Mouse (Mus musculus): ENCODE measurements around the gene Gk5. TPM values are rescaled to one million over a fixed set of nuclear protein-coding genes. Genes with fewer than 3 reads are reported as not detected.

Gene Gk5
- 22.2 TPM for polyA plus RNA-seq (2014; fragmentation: Illumina TruSeq; extraction: RNeasy Lipid Tissue Mini Kit (QIAGEN cat#74804))

DNA sequence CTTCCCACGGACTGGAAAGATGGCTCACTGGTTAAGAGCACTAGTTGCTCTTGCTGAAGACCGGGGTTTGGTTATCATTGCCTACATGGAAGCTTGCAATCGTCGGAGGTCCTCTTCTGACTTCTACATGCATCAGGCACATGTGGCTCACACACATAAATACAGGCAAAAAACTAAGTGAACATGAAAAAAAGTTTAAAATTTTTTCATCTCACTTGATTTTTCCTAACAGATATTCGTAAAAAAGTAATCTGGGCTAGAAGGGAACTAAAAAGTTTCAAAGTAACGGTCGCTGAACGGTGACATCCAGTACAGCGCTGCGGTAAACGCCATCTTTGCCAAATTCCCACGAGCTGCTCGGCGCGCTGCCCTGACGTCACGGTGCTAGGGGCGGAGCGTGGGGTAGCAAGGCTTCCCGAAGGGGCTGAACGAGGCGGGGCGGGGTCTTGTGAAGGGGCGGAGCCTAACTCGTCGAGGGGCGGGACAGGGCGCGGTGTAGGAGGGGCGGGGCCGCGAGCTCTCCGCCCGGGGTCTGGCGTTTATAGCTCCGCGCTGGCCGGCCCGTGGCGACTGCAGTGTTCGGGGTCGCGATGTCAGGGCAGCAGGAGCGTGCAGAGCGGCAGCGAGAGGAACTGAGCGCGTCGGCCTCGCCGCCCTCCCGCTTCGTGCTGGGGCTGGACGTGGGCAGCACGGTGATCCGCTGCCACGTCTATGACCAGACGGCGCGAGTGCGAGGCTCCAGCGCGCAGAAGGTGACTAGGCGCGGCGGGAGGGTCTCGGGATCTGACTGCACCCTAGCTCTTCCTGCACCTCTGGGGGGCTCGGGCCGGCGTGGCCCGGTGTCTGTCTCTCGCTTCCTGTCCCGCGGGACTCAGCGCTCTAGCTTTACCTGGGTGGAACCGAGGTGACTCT, at the start of gene Gk5:
Gk5 (plus strand) TSS at position 502 of the 912 bp plus-strand sequence.

DNA sequence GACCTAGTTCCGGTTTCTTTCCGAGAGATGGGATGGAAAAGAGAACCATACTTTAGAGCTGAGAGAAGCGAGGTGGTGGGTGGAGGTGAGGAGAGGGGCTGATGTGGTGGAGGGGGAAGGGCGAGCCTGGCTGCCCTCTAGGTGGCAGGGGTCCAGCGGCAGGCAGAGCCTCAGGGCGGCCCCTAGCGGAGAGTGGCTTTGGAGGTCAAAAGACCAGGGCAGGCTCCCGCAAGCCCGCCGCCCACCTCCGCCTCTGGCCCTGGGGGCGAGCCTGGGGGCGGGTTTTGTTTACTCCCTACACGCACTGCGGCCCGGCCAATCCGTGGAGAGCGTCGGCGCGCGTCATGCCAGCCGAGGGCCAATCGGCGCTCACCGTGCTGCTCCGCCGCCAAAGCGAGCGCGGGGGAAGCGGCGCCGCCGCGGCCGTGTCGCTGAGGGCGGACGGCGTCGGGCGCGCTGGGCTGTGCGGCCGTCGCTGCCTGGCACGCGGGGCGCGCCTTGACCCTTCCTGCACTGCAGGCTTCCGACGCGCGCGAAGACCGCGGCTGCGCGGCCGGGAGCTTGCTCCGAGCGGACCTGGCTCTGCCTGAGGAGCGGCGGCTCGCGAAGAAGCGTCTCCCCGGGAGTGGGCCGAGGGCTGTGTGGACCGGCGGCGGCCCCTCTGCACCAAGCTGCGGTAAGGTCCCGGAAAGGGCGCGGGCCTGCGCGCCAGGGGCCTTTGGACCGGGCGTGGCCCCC, 76.9 kb downstream of the Gk5 start, which contains the start of gene Tfdp2:
Tfdp2 (plus strand) TSS at position 391 of the 738 bp plus-strand sequence.

Other genes starting within 250 kb of the Gk5 start
- gene Xrn1, start 164.6 kb upstream of the Gk5 start, polyA plus RNA-seq (2014; fragmentation: Illumina TruSeq; extraction: RNeasy Lipid Tissue Mini Kit (QIAGEN cat#74804)), result 63.1 TPM
- gene Tfdp2, start 76.9 kb downstream of the Gk5 start, polyA plus RNA-seq (2014; fragmentation: Illumina TruSeq; extraction: RNeasy Lipid Tissue Mini Kit (QIAGEN cat#74804)), result 158 TPM
- 566 TPM for gene Atp1b3, start 245.1 kb downstream of the Gk5 start, polyA plus RNA-seq (2014; fragmentation: Illumina TruSeq; extraction: RNeasy Lipid Tissue Mini Kit (QIAGEN cat#74804))

Measured in ovary, adult 10 weeks (tissue).